Mouse (Mus musculus) gastrocnemius, adult 8-10 months (tissue): ENCODE results near the gene Alms1. TPM values are rescaled to one million over a fixed set of nuclear protein-coding genes. Genes with fewer than 3 reads are reported as not detected.
"Not testable (repeated sequence)": the region's sequence is repeated elsewhere in the genome, so short reads cannot be mapped to it uniquely, and the experiment has no call there.

Experiments
- DNase-seq, 2 experiments: peaks; one replicate each; pipeline ENCODE4 v3.0.0; 2022; ENCODE audit warnings: low spot score in 2 of 2
- total RNA-seq, 4 experiments: library from RNA; stranded (reverse); gene quantifications; 2 replicates each; pipeline ENCODE4 v1.2.4; 2022

Alms1 gene
- total RNA-seq, result under 1 TPM; 0.53 to 0.80 (median 0.66) TPM

GRCm38 (mm10) chr6:85587396-85588143 lies at the start of gene Alms1:
Gene Alms1, plus strand, starts transcription at chr6:85587531.
- DNase-seq, result peak; percentile 83 to 84

GRCm38 (mm10) chr6:85543351-85544175 lies 43.8 kb upstream of the Alms1 start:
- no peak for DNase-seq

DNA sequence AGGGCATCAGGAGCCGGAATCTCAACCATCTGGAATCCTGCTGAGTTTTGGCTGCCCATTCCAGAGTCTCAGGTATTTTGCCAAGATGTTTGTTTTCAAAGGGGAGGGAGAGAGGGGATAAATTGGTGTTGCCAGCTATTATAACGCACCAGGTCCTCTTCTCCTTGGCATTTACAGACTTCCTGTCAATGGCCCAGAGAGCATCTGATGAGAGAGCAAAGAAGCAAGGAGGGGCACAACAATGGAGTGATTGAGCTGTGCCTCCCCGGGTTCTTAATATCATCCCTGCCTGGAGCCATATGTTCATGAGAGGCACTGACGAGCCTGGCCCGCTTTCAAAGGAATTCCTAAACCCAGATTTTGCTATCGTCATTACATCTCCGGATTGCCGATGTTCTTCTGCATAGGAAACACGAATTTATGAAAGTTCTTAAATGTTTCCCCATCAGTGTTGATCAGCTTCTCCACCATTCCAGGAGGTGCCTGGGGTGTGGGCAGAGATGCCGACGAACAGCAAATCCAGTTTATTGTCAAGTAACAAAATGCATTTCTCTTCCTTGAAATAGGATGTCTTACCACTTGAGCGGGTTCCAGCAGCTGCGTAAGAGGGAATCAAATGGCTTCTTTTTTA lies 43.0 kb upstream of the Alms1 start:
- DNase-seq, result no peak

GRCm38 (mm10) chr6:85547642-85548041 lies 39.7 kb upstream of the Alms1 start:
- no peak for DNase-seq

DNA sequence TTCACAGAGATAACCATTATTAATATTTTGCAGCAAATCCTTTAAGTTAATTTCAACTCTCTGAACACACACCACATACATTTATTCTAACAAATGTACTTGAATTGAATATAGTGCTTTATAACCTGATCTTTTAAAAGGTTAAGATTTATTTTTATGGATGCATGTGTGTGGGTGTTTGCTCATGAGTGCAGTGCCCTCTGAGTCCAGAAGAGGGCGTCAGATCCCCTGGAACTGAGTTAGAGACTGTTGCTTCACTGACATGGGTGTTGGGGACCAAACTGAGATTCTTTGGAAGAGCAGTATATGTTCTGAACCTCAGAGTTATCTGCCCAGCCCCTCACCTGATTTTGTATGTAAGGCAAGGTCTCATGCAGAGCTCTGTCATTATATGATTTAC lies 25.0 kb upstream of the Alms1 start:
- DNase-seq, result no peak

DNA sequence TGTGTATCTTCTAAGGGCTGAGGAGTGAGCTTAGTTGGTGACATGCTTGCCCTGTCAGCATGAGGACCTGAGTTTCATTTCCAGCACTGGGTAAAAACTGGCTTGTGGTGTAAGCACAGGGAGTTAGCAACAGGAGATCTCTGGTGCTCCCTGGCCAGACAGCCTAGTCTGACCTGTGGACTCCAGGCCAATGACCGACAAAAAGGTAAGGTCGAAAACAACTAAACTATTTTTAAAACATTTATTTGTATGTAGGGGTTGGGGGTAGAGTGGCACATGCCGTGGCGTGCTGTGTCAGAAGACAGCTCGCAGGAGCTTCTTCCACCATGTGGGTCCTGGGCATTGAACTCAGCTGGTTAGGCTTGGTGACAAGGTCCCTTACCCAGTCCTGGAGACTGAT lies 14.5 kb upstream of the Alms1 start:
- DNase-seq, result no peak

GRCm38 (mm10) chr6:85581688-85582087 lies 5.6 kb upstream of the Alms1 start:
- DNase-seq, result no peak

GRCm38 (mm10) chr6:85584612-85585011 lies 2.7 kb upstream of the Alms1 start:
- no peak for DNase-seq

DNA sequence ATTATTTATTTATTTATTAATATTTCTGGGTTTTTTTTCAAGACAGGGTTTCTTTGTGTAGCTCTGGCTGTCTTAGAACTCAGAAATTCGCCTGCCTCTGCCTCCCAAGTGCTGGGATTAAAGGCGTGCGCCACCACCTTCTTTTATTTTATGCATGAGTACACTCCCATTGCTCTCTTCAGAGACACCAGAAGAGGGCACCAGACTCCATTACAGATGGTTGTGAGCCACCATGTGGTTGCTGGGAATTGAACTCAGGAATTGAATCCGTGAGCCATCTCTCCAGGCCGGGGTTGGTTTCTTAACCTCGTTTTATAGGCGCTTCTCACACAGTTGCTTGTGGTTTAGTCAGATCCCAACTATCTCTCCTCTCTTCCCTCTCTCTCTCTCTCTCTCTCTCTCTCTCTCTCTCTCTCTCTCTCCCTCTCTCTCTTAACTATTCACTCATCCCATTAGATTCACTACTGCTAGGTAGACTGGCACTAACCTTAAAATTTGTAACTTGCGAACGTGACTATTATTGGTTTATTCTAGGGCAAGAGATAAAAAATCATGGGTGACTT lies 445 bp upstream of the Alms1 start:
- no peak for DNase-seq

GRCm38 (mm10) chr6:85588164-85588563 lies 833 bp downstream of the Alms1 start:
- DNase-seq, result no peak

- no peak for DNase-seq
These were observed 1.2 kb downstream of the Alms1 start for GRCm38 (mm10) chr6:85588568-85588967.

- no peak for DNase-seq
These were observed 2.8 kb downstream of the Alms1 start for GRCm38 (mm10) chr6:85590116-85590515.

GRCm38 (mm10) chr6:85599310-85599709 lies 12.0 kb downstream of the Alms1 start:
- DNase-seq, result no peak

GRCm38 (mm10) chr6:85610511-85610910 lies 23.2 kb downstream of the Alms1 start:
- no peak for DNase-seq

GRCm38 (mm10) chr6:85620826-85621225 lies 33.5 kb downstream of the Alms1 start:
- no peak for DNase-seq

- no peak for DNase-seq
These were observed 34.3 kb downstream of the Alms1 start for GRCm38 (mm10) chr6:85621600-85621999.

- DNase-seq, result no peak
These were observed 37.2 kb downstream of the Alms1 start for GRCm38 (mm10) chr6:85624511-85624910.

DNA sequence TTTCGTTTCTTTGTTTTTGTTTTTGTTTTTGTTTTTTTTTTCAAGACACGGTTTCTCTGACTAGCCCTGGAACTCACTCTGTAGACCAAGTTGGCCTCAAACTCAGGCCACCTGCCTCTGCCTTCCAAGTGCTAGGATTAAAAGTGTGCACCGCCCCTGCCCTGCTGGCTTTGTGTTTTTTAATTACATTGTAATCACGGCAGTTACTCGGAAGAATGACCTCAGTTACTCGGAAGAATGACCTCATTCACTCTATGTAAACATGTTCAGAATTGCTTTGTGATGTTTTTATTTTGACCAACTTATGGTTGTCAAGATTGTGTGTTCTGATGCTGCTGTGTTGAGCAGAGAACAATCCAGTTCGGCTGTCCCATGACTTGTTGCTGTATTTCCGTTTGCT lies 45.8 kb downstream of the Alms1 start:
- DNase-seq, result no peak

- DNase-seq, result no peak
These were observed 65.9 kb downstream of the Alms1 start for GRCm38 (mm10) chr6:85653244-85653643.

GRCm38 (mm10) chr6:85701943-85702342 lies 114.6 kb downstream of the Alms1 start:
- peak; percentile 9 to 30 for DNase-seq

- DNase-seq, result not testable (repeated sequence)
These were observed 121.9 kb downstream of the Alms1 start for GRCm38 (mm10) chr6:85709206-85709605.

DNA sequence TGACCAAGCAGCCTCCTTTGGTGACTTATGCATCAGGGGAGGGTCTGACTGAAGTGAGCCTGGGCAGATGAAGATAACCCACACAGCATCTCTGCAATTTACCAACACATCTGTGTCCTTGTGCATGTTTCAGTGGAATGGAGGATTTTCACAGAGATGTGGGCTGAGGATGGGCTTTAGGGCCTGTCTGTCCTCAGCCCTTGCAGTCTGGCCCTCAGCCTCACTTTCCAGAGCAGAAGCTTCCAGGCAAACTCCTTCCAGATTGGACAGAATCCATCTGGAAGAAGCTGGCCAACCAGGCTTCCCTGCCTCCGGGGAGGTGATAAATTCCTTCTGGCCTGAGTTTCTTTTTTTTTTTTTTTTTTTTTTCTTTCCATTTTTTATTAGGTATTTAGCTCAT lies 122.3 kb downstream of the Alms1 start:
- not testable (repeated sequence) for DNase-seq
